Mouse (Mus musculus) brain, embryonic 14.5 days (tissue): ENCODE measurements at regions not wholly inside any gene's neighbourhood (a gene's known extent, or its start where the extent isn't known, plus 50 kb on each side); places are given as distances from the start of the nearest gene placed in this dataset.

ENCODE experiments used
- DNase-seq: peaks from one replicate; pipeline ENCODE4 v3.0.0-alpha.2; 2011; ENCODE audit warnings: low read depth
- CTCF ChIP-seq: fragments of 200-500 bp; IDR thresholded peaks from 2 replicates; pipeline ENCODE4 v1.5.1; 2012; ENCODE audit warnings: inconsistent platforms, mild to moderate bottlenecking, moderate library complexity, borderline replicate concordance; ENCODE audit not compliant: insufficient read depth, insufficient read length; ENCODE audit errors: extremely low read depth
- POLR2A ChIP-seq: fragments of 200-500 bp; IDR thresholded peaks from 2 replicates; pipeline ENCODE4 v1.6.1; 2012; ENCODE audit warnings: mild to moderate bottlenecking, inconsistent platforms, borderline replicate concordance; ENCODE audit not compliant: poor library complexity, insufficient read depth, insufficient read length, severe bottlenecking; ENCODE audit errors: extremely low read depth

DNA sequence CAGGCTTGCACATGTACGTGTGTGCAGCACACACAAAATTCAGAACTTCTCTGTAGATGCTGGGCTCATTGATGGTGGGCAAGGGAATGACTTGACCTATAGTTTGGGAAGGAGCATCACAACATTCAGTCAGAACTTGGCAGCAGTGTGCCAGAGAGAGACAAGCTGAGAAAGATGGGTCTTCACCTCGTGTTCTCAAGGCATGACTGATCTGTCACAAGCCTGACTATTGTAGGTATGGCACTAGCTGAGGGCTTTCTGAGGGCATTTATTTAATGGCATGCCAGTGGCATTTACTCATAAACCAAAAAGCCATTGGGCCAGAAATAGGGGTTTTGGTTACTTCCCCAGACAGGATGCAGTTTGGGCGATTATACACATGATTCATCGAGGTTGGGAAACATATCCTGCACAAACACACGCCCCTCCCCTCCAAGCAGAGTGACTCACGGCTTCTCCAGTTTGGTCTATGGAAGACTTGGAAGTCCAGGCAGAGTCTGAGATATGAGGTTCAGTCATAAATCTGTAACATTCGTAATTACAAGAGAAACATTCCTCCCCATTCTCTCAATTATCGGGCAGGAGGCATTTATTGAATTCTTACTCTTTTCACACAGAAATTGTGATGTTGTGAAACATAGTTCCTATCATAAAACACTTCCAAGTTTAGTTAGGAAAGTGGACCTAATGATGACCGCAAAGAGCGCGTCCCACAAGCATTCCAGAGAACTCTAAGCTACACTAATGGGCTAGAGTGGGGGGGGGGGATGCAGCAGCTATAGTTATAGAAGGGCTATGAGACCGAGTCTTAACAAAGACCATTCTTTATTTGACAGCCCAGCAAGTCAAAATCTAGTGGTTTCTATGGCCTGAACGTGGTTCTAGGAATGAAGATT, 318.6 kb upstream of the Ubash3b start:
- DNase-seq, result no peak
- TF ChIP-seq POLR2A, result no peak
- TF ChIP-seq CTCF, result no peak

DNA sequence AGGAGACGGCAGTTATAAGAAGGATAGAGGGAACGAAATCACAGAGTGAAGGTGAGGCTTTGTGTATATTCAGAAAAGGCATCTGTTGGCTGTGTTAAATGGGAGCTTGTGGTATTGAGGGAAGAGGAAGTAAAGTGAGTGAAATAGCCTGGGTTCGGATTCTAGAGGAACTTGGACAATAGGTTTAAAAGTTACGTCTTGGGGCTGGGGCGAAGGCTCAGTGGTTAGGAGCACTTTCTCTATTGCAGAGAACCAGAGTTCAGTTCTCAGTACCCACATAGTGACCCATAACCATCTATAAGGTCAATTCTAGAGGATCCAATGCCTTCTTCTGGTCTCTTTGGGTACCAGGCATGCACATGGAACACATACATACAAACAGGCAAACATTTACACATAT, 317.6 kb upstream of the Ubash3b start:
- DNase-seq, result no peak
- TF ChIP-seq CTCF (no peak), POLR2A (no peak)

GRCm38 (mm10) chr9:41478106-41478848, 316.8 kb upstream of the Ubash3b start:
- DNase-seq, result no peak
- TF ChIP-seq POLR2A (no peak), CTCF (peak; percentile 21; the same call in 1 of the 2 replicates)

GRCm38 (mm10) chr9:41475326-41475725, 313.8 kb upstream of the Ubash3b start:
- DNase-seq, result peak; percentile 73
- TF ChIP-seq CTCF, result no peak
- TF ChIP-seq POLR2A, result no peak

DNA sequence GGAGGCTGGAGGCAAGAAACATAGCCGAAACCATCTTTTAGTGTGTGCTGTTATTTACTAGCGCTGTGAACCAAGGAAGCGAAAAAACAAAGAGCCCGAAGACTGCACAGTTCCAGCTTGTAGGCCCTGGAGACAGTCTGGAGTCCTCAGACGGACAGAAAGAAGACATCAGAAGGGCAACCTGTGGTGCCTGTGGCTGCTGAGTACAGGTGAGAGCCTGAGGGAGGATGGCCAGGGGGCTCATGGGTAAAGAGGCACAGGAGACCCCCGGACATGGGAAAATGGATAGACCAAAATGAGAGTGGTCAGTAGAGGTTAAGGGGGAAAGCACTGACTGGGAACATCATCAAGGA, 313.4 kb upstream of the Ubash3b start:
- DNase-seq, result no peak
- no peak for TF ChIP-seq CTCF
- no peak for TF ChIP-seq POLR2A

DNA sequence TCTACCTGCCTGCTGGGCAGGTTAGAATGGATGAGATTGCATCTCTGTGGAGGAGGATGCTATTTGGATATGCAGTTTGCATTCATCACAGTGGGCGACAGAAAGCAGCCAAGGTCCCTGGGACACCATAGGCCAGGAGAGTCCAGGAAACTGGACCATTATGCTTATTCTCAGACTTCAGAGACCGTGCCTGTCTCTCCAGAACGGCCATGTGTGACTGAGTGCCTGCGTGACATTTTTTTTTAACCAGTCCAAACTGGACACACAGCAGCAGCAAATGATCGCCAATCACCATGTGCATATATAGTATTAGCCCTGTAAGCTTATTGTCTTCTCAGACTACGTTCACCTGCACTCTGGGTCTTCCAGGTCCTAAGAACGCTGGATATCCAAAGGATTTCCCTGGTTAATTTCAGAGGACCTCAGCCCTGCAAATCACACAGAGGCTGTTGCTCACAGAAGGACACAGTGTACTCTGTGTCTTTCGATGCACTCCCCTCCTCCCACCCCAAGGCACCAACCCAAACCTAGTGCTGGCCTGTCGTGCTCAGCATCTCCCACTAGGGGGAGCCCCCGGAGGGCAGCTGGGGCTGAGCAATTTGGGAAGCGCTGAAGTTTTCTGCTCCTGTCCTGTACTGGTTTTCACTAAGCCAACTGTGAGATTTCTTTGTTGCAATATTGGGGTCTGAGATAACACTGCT, 312.9 kb upstream of the Ubash3b start:
- TF ChIP-seq CTCF (peak; percentile 97), POLR2A (no peak)
- peak; percentile 92 for DNase-seq

GRCm38 (mm10) chr9:41473506-41473905, 312.0 kb upstream of the Ubash3b start:
- DNase-seq, result no peak
- no peak for TF ChIP-seq CTCF
- TF ChIP-seq POLR2A, result no peak

- DNase-seq, result no peak
- no peak for TF ChIP-seq POLR2A
- TF ChIP-seq CTCF, result no peak
These were observed 309.8 kb upstream of the Ubash3b start for GRCm38 (mm10) chr9:41471345-41471744.

DNA sequence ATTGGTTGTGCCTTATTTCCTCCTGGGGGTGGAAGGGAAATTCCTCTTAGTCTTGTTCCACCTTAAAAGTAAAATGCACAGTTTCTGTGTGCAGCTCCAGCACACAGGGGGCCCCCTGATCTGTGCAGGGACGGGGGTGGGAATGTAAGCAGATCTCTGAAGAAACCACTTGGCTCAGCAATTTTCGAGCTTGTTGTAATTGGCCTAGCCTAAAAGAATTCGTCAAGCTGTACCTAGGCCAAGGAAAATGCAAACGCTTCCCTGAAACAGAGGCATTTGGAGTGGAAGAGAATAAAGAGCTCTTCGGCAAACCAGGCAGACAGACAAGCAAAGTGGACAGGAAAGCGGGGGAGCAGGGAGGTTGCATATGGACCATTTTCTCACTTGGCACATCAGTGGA, 308.5 kb upstream of the Ubash3b start:
- peak; percentile 87 for DNase-seq

GRCm38 (mm10) chr9:41469414-41469813, 307.9 kb upstream of the Ubash3b start:
- no peak for DNase-seq
- TF ChIP-seq POLR2A, result no peak
- no peak for TF ChIP-seq CTCF

More for the DNA sequence above, 308.5 kb upstream of the Ubash3b start:
- no peak for TF ChIP-seq POLR2A
- TF ChIP-seq CTCF, result no peak
